ENCODE assay signal across 8 mouse cellular contexts in genomic region chr19:57003460-57003810, GRCm38 (mm10). TPM values are rescaled to one million over a fixed set of nuclear protein-coding genes. Genes with fewer than 3 reads are reported as not detected.
DNase-seq lines count a peak whose midpoint lies in the region; ATAC-seq lines count a peak whose summit lies in the region.

No protein-coding gene starts in this region.

- H3K9ac ChIP-seq in stomach, embryonic 14.5 days (replicated peaks; ENCODE audit: low read depth, low read length), result no peak overlapping the region

- H3K9me3 ChIP-seq in limb, embryonic 10.5 days (replicated peaks), result no peaks in the 10 kb centered on the region
- no peaks in the 10 kb centered on the region for H3K9me3 ChIP-seq in stomach, embryonic 14.5 days (ENCODE audit: control insufficient read depth, low read depth, low read length)

- H3K36me3 ChIP-seq in limb, embryonic 10.5 days, result no peaks in the 10 kb centered on the region
- H3K36me3 ChIP-seq in stomach, embryonic 14.5 days (ENCODE audit: control insufficient read depth, insufficient read depth, low read length), result no peaks in the 10 kb centered on the region

- H3K4me1 ChIP-seq in limb, embryonic 10.5 days, result peaks cover 51% of the 10 kb centered on the region
- peaks cover 45% of the 10 kb centered on the region for H3K4me1 ChIP-seq in stomach, embryonic 14.5 days (ENCODE audit: control insufficient read depth, insufficient read depth, low read length)

- 0 out of 2 replicates have a peak overlapping the region, but pooled peaks have one; percentile 2 for H3K4me3 ChIP-seq in limb, embryonic 10.5 days
- no peak overlapping the region for H3K4me3 ChIP-seq in stomach, embryonic 14.5 days (ENCODE audit: low read depth, low read length)

- H3K27ac ChIP-seq in limb, embryonic 10.5 days, result peak overlapping the region; percentile 39
- peak overlapping the region; percentile 76; the same call in 1 of the 2 replicates for H3K27ac ChIP-seq in stomach, embryonic 14.5 days (ENCODE audit: low read length)

- H3K4me2 ChIP-seq in stomach, embryonic 14.5 days (replicated peaks; ENCODE audit: low read depth, low read length), result peak overlapping the region; percentile 25

- 29% methylated on average over 7 of the region's 7 CpGs for WGBS in limb, embryonic 10.5 days
- WGBS in stomach, embryonic 14.5 days, result 33% methylated on average over 7 of the region's 7 CpGs

- no peak for ATAC-seq in stomach, embryonic 14.5 days (ENCODE audit: insufficient number of reproducible peaks, insufficient read depth, low FRiP score, low read depth)

- DNase-seq in adrenal gland, postnatal 10 days, result peak; percentile 55
- DNase-seq in adrenal gland, adult 18-20 months (ENCODE audit: low spot score in 2 of 2), result no peak
- DNase-seq in right cerebral cortex, postnatal 10 days (ENCODE audit: low spot score in 2 of 2), result peak; percentile 70 to 73
- no peak for DNase-seq in right cerebral cortex, postnatal 14 days
- DNase-seq in limb, embryonic 10.5 days (ENCODE audit: low spot score), result no peak
- no peak for DNase-seq in urinary bladder, postnatal 25 days (ENCODE audit: low spot score)
- DNase-seq in embryo, embryonic 9.5 days (ENCODE audit: extremely low spot score), result no peak

- H3K27me3 ChIP-seq in limb, embryonic 10.5 days (ENCODE audit: low read depth, poor library complexity, severe bottlenecking), result peaks cover 39% of the 10 kb centered on the region
- H3K27me3 ChIP-seq in stomach, embryonic 14.5 days (ENCODE audit: control insufficient read depth, insufficient read depth, low read length), result no peaks in the 10 kb centered on the region

RNA-seq across cellular contexts. Expression of gene Afap1l2, which starts 4.6 kb away (rescaled TPM):
- 10 to 100 TPM; 11.4 to 17.4 TPM for total RNA-seq in adrenal gland, postnatal 10 days (2021)
- 10 to 100 TPM; 36.0 to 43.6 TPM for total RNA-seq in adrenal gland, adult 18-20 months (2021)
- 0.51 and 1.1 TPM in 2 replicates for polyA plus RNA-seq in limb, embryonic 10.5 days (2016; fragmentation: Nextera tagmentation; extraction: Ambion mirVana)
- polyA plus RNA-seq in stomach, embryonic 14.5 days (2014; fragmentation: Nextera tagmentation; extraction: Ambion mirVana), result 24.6 and 28.5 TPM in 2 replicates

Comparison
In these comparisons a context has a peak if more than half of its experiments do, and no peak if none do; other contexts are left out.
1. DNase-seq: peak in adrenal gland, postnatal 10 days (single experiment) and right cerebral cortex, postnatal 10 days (2 of 2); none in adrenal gland, adult 18-20 months (0 of 2), right cerebral cortex, postnatal 14 days (single experiment), limb, embryonic 10.5 days (single experiment), urinary bladder, postnatal 25 days (single experiment) and embryo, embryonic 9.5 days (single experiment).